Mouse (Mus musculus) heart, adult 10 weeks (tissue): ENCODE data around the gene 1600012H06Rik. TPM values are rescaled to one million over a fixed set of nuclear protein-coding genes. Genes with fewer than 3 reads are reported as not detected.

Source experiments
- polyA plus RNA-seq: library from polyadenylated mRNA; stranded (reverse); fragments of 350-450 nt; fragmentation: Illumina TruSeq; extraction: RNeasy Lipid Tissue Mini Kit (QIAGEN cat#74804); gene quantifications from one replicate; pipeline ENCODE4 v1.2.3, GENCODE M21; 2014; ENCODE audit warnings: low read depth, low replicate concordance

Gene 1600012H06Rik
- polyA plus RNA-seq, result 16.8 TPM

DNA sequence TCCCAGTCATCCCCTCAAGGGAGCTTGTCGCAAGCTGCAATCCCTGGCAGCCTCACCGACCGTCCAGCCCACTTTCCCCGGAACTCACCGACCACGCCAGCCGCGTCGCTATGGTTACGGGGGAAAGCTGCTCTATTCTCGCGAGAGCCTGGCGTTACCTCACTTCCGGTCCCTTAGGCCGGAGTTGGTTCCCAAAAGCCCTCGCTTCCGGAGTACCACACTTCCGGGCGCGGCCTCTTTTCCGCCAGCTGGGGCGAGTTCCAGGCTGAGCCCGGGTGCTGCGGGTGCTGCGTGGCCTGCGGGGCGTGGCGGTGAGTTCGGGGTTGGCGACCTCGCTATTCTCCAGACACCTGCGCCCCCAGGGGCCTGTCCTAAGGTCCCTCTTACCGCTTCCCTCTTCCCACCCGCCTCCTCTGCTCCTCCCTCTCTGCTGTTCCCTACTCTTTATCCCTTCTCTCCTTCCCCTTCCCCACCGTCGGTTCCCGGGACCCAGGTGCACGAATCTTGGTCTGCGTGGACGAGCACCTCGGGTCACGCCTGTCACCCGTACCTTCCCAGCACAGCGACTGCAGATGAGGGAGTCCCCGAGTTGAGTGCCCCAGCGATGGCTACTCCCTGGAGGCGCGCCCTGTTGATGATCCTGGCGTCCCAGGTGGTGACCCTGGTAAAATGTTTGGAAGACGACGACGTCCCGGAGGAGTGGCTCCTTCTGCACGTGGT is at the start of gene 1600012H06Rik, which contains the start of gene Wdr27:
Gene 1600012H06Rik (plus strand): TSS at position 176 of the 720 bp plus-strand sequence.
Gene Wdr27 (minus strand): TSS at position 150 of the 720 bp plus-strand sequence.

GRCm38 (mm10) chr17:14960951-14961556 is 18.1 kb downstream of the 1600012H06Rik start, which contains the start of gene Phf10:
Phf10 (minus strand) TSS chr17:14961273.

DNA sequence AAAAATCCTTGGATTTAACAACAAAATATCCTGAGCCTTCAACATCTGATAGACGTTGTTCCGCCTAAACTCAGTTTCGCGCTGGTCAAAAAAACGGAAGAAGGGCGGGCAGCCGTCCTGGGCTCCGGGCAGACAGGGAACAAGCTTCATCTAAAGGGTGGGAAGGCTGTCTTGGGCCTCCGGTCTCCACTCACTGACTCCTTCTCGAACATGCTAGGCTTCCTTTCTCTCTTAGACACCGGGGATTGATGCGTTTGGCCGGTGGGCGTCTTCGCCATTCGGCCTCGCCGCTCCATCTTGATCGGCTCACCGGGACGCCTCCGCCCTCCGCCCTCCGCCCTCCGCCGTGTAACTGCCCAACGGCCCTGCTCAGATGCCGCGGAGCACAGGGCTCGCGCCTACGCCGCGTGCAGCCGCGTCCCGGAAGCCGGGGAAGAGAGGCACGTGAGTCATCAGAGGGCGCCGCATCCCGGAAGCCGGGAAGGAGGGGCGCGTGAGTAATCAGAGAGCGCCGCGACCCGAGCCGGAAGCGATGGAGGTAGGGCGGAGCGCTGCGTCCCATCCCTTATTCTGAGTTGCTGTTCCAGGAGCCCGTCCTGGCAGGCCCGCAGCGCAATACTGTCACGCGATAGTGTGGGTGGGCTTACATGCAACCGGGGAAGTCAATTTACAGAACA is 35.5 kb downstream of the 1600012H06Rik start, which contains the start of the genes 9030025P20Rik and Gm3417:
Gene 9030025P20Rik (plus strand): TSS at position 107 of the 677 bp plus-strand sequence.
Gene Gm3417 (minus strand): TSS at position 429 of the 677 bp plus-strand sequence.

Other genes starting within 250 kb of the 1600012H06Rik start
- 9.5 TPM for gene Thbs2, start 248.9 kb upstream of the 1600012H06Rik start, polyA plus RNA-seq
- 1.2 TPM for gene Wdr27, start within 50 bp of the 1600012H06Rik start, polyA plus RNA-seq
- 49.5 TPM for gene Phf10, start 18.1 kb downstream of the 1600012H06Rik start, polyA plus RNA-seq
- gene 9030025P20Rik, start 35.3 kb downstream of the 1600012H06Rik start, polyA plus RNA-seq, result 6.4 TPM
- not detected for gene Gm3417, start 35.6 kb downstream of the 1600012H06Rik start, polyA plus RNA-seq
- gene Gm3435, start 67.0 kb downstream of the 1600012H06Rik start, polyA plus RNA-seq, result 3.4 TPM
- 34.4 TPM for gene Ermard, start 98.0 kb downstream of the 1600012H06Rik start, polyA plus RNA-seq
- gene Tcte3, start 98.3 kb downstream of the 1600012H06Rik start, polyA plus RNA-seq, result not detected
- gene Gm3448, start 98.4 kb downstream of the 1600012H06Rik start, polyA plus RNA-seq, result 0.52 TPM